In the genomic region with DNA sequence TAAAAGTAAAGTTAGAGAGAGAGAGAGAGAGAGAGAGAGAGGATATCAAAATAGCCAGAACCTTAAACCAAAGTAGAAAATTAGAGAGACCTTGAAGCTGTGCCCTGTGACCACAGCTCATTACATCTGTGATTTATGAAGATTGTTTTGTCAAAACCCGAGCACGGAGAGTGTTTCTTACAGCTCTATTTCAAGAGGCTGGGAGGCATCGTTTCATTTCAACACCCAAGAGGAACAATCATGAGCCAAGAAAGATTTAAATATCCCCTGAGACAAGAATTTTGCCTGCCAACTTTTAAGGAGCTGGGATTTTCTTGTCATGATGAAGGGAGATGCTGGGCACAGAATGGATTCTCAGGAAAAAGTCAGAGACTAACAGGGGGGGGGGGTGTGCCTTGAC, we compare ENCODE assay signal across 15 mouse cellular contexts. TPM values are rescaled to one million over a fixed set of nuclear protein-coding genes. Genes with fewer than 3 reads are reported as not detected.
DNase-seq lines count a peak whose midpoint lies in the region; ATAC-seq and TF ChIP-seq lines count a peak whose summit lies in the region.
"Had no signal": no experiment of that assay in that cellular context is flagged by ENCODE, and none has a peak within 500 bp of the region (broad histone marks: within the 10 kb centered on the region; RNA-seq: fewer than 3 reads in every experiment).

No protein-coding gene starts in this region.

- TF ChIP-seq CTCF in kidney, postnatal 0 days (IDR thresholded peaks at IDR 0.05; ENCODE audit: low read depth), result no peak

- no peak overlapping the region for H3K9ac ChIP-seq in embryonic facial prominence, embryonic 14.5 days (ENCODE audit: low read depth, low read length)
- no peak overlapping the region for H3K9ac ChIP-seq in kidney, postnatal 0 days (ENCODE audit: low read depth, low read length)
- H3K9ac ChIP-seq: embryonic facial prominence, embryonic 15.5 days; heart, embryonic 12.5 days; midbrain, embryonic 12.5 days had no signal

- no peaks in the 10 kb centered on the region for H3K36me3 ChIP-seq in embryonic facial prominence, embryonic 14.5 days (ENCODE audit: control insufficient read depth, insufficient read depth, low read length)
- no peaks in the 10 kb centered on the region for H3K36me3 ChIP-seq in embryonic facial prominence, embryonic 10.5 days (replicated peaks)
- H3K36me3 ChIP-seq in kidney, postnatal 0 days (ENCODE audit: insufficient read depth, low read length), result no peaks in the 10 kb centered on the region
- H3K36me3 ChIP-seq: embryonic facial prominence, embryonic 15.5 days; heart, embryonic 12.5 days; midbrain, embryonic 12.5 days had no signal

- peak; percentile 19 for DNase-seq in embryonic facial prominence, embryonic 14.5 days (ENCODE audit: low spot score)
- DNase-seq in embryonic facial prominence, embryonic 10.5 days (ENCODE audit: low spot score), result no peak
- DNase-seq in kidney, postnatal 0 days (ENCODE audit: low spot score), result peak; percentile 63
- no peak for DNase-seq in kidney, adult 8-10 months
- peak; percentile 40 to 64 for DNase-seq in right cerebral cortex, postnatal 10 days (ENCODE audit: low spot score in 2 of 2)
- DNase-seq in right cerebral cortex, postnatal 4 days, result no peak
- peak; percentile 84 for DNase-seq in telencephalon, adult 2 months (ENCODE audit: low read depth, low spot score)
- no peak for DNase-seq in thymus, postnatal 25 days
- DNase-seq: cerebellum, adult 18-20 months; heart, postnatal 36 days; kidney, adult 2 months had no signal

- no peak overlapping the region for H3K4me2 ChIP-seq in embryonic facial prominence, embryonic 14.5 days (ENCODE audit: low read depth, low read length)
- H3K4me2 ChIP-seq in kidney, postnatal 0 days (ENCODE audit: low read length), result no peak overlapping the region
- H3K4me2 ChIP-seq: embryonic facial prominence, embryonic 15.5 days; heart, embryonic 12.5 days; midbrain, embryonic 12.5 days had no signal

- no peaks in the 10 kb centered on the region for H3K4me1 ChIP-seq in embryonic facial prominence, embryonic 14.5 days (ENCODE audit: control insufficient read depth, insufficient read depth, low read length)
- peaks cover 4% of the 10 kb centered on the region; the same call in 1 of the 2 replicates for H3K4me1 ChIP-seq in embryonic facial prominence, embryonic 10.5 days
- no peaks in the 10 kb centered on the region for H3K4me1 ChIP-seq in kidney, postnatal 0 days (replicated peaks; ENCODE audit: insufficient read depth, low read length)
- H3K4me1 ChIP-seq: embryonic facial prominence, embryonic 15.5 days; heart, embryonic 12.5 days had no signal

- ATAC-seq in embryonic facial prominence, embryonic 14.5 days (ENCODE audit: low read depth), result no peak
- no peak for ATAC-seq in kidney, postnatal 0 days (replicated peaks; ENCODE audit: low FRiP score, low read depth)

- 39% methylated on average over 3 of the region's 3 CpGs for WGBS in embryonic facial prominence, embryonic 14.5 days
- WGBS in embryonic facial prominence, embryonic 10.5 days, result 81% methylated on average over 3 of the region's 3 CpGs
- WGBS in kidney, postnatal 0 days, result 8% methylated on average over 3 of the region's 3 CpGs

- 0 out of 2 replicates have a peak, but pooled peaks cover 3% of the 10 kb centered on the region for H3K9me3 ChIP-seq in embryonic facial prominence, embryonic 14.5 days (ENCODE audit: control insufficient read depth, low read length)
- H3K9me3 ChIP-seq in embryonic facial prominence, embryonic 10.5 days, result no peaks in the 10 kb centered on the region
- no peaks in the 10 kb centered on the region for H3K9me3 ChIP-seq in kidney, postnatal 0 days (replicated peaks; ENCODE audit: low read length)
- H3K9me3 ChIP-seq: embryonic facial prominence, embryonic 15.5 days; midbrain, embryonic 12.5 days had no signal

- no peak overlapping the region for H3K4me3 ChIP-seq in embryonic facial prominence, embryonic 14.5 days (ENCODE audit: low read depth, low read length)
- H3K4me3 ChIP-seq in embryonic facial prominence, embryonic 10.5 days, result no peak overlapping the region
- no peak overlapping the region for H3K4me3 ChIP-seq in kidney, postnatal 0 days (replicated peaks; ENCODE audit: low read depth, low read length)
- H3K4me3 ChIP-seq: embryonic facial prominence, embryonic 15.5 days; heart, embryonic 12.5 days; midbrain, embryonic 12.5 days had no signal

- H3K27ac ChIP-seq in embryonic facial prominence, embryonic 14.5 days (replicated peaks; ENCODE audit: low read depth, low read length), result no peak overlapping the region
- no peak overlapping the region for H3K27ac ChIP-seq in embryonic facial prominence, embryonic 10.5 days (replicated peaks)
- no peak overlapping the region for H3K27ac ChIP-seq in kidney, postnatal 0 days
- H3K27ac ChIP-seq: embryonic facial prominence, embryonic 15.5 days; macrophage; midbrain, embryonic 12.5 days had no signal

- no peaks in the 10 kb centered on the region for H3K27me3 ChIP-seq in embryonic facial prominence, embryonic 14.5 days (replicated peaks; ENCODE audit: control insufficient read depth, insufficient read depth, low read length)
- no peaks in the 10 kb centered on the region for H3K27me3 ChIP-seq in embryonic facial prominence, embryonic 10.5 days (replicated peaks; ENCODE audit: low read depth, poor library complexity, severe bottlenecking)
- H3K27me3 ChIP-seq in kidney, postnatal 0 days (ENCODE audit: insufficient read depth, low read length), result no peaks in the 10 kb centered on the region
- H3K27me3 ChIP-seq: embryonic facial prominence, embryonic 15.5 days; heart, embryonic 12.5 days; midbrain, embryonic 12.5 days had no signal

RNA-seq across cellular contexts. Expression of gene Tmem192, which starts 20.6 kb away (rescaled TPM):
- 23.2 and 25.5 TPM in 2 replicates for polyA plus RNA-seq in embryonic facial prominence, embryonic 14.5 days (2014; fragmentation: Nextera tagmentation; extraction: Ambion mirVana)
- polyA plus RNA-seq in embryonic facial prominence, embryonic 10.5 days (2016; fragmentation: Nextera tagmentation; extraction: Ambion mirVana), result 17.6 and 18.2 TPM in 2 replicates
- polyA plus RNA-seq in kidney, postnatal 0 days (2015; fragmentation: Nextera tagmentation; extraction: Ambion mirVana), result 50.0 and 50.3 TPM in 2 replicates

Comparison
In these comparisons a context has a peak if more than half of its experiments do, and no peak if none do; other contexts are left out.
1. DNase-seq: peak in embryonic facial prominence, embryonic 14.5 days (single experiment), kidney, postnatal 0 days (single experiment), right cerebral cortex, postnatal 10 days (2 of 2) and telencephalon, adult 2 months (single experiment); none in embryonic facial prominence, embryonic 10.5 days (single experiment), kidney, adult 8-10 months (0 of 2), right cerebral cortex, postnatal 4 days (single experiment) and thymus, postnatal 25 days (single experiment).